Mouse (Mus musculus): ENCODE measurements around the gene Eid2b. TPM values are rescaled to one million over a fixed set of nuclear protein-coding genes. Genes with fewer than 3 reads are reported as not detected.
A peak's percentile ranks its signal among the peaks of the same experiment; 100 is the strongest.

Gene Eid2b
- total RNA-seq, 2 experiments from 2014 or later: 13.9 to 15.5 TPM

DNA sequence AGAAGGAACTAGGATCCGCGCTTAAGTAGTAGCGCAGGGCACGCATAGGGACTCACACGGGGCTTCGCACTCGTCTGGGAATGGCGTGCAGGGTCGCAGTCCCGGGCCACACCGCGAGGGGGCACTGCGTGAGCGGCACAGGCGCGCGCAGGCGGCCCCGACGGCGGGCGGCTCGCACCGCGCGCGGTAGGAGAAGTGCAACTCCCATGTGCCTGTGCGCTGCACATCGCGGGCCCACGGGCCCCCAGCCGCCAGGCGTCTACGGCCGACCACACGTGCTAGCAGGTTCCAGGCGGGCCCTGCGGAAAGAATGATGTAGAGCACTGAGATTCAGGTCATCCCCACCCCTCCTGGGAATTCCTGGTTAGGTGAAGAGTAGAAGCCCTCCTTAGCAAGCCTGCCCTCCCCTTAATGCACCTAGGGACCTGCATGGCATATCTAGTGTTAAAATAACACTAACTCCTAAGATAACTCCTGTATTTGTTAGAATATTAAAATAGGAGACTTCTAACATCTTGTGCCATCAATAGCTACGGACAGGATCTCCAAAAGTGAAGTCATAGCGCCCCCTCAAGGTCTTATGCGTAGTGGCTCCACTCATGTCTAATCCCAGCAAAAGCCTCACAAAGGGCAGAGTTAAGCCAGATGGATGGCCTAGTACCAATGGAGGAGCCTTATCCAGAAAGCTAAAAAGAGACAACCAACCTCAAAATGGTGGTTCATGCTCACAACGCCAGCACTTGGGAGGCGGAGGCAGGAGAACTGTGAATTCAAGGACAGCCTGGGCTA, 21.5 kb downstream of the Eid2b start:
- peak; percentile 24 to 27 for DNase-seq

GRCm38 (mm10) chr7:28301616-28302433, 24.3 kb downstream of the Eid2b start, which contains the start of gene Dll3:
Dll3 (minus strand) TSS chr7:28302238.
- peak; percentile 31 to 64 for DNase-seq

DNA sequence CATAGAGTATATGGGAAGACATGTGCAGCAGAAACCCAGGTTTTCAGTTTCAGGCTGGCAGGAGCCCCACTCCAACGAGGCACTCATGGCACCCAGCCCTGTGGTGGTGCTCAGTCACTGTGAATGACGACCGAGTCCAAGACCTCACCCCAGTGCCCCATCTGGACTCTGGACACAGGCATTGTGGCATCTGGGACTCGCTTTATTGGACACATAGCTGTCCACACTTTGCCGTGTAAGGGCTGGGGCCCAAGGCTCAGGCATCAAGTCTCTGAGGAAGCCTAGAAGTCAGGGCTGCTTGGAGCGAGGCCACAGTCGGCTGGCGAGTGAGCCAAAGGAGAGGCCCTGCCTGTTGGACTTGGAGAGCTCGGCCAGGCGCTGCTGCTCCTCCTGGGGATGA, 28.1 kb downstream of the Eid2b start:
- no peak for DNase-seq

GRCm38 (mm10) chr7:28306216-28306615, 28.7 kb downstream of the Eid2b start:
- DNase-seq: no peak

DNA sequence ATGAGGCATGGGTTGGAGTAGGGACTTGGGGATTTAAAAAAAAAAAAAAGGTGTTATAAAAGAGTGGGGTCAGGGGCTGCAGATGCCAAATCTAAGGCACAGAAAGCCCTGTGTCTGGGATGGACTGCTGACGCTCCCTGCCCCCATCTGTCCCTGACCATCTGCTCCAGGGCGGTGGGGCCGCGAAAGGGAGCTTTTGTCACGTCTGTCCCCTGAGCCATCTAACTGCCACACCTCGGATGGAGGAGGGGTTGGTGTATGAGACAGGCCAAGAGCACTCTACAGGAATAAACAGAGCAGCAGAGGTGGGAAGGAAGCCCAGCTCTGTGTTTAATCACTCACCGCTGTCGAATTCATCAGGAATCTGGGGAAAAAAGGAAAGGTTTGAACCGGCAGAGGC, 32.2 kb downstream of the Eid2b start:
- DNase-seq: no peak

GRCm38 (mm10) chr7:28311151-28311925, 33.8 kb downstream of the Eid2b start:
- DNase-seq: peak in 1 of 2 experiments; percentile 15

- peak; percentile 98 to 99 for DNase-seq
Measured at GRCm38 (mm10) chr7:28311926-28312543, 34.5 kb downstream of the Eid2b start, which contains the start of gene Timm50. Timm50 (minus strand) TSS chr7:28312072.

GRCm38 (mm10) chr7:28318036-28318435, 40.5 kb downstream of the Eid2b start:
- no peak for DNase-seq

- no peak for DNase-seq
Measured at GRCm38 (mm10) chr7:28318714-28319113, 41.2 kb downstream of the Eid2b start.

GRCm38 (mm10) chr7:28321974-28322720, 44.6 kb downstream of the Eid2b start:
- DNase-seq: no peak

GRCm38 (mm10) chr7:28325293-28325692, 47.8 kb downstream of the Eid2b start:
- DNase-seq: no peak

DNA sequence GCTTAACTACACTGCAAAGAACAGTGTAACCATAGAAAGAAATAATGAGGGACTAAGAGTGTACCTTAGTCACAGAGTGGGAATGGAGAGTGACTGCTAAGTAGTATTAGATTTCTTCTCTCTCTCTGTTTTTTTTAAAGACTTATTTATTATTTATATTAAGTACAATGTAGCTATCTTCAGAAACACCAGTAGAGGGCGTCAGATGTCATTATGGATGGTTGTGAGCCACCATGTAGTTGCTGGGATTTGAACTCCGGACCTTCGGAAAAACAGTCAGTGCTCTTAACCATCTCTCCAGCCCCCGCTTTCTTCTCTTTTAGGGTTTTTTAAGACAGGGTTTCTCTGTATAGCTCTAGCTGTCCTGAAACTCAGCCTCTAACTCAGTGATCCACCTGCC, 48.9 kb downstream of the Eid2b start:
- DNase-seq: no peak

GRCm38 (mm10) chr7:28328260-28328659, 50.7 kb downstream of the Eid2b start:
- DNase-seq: no peak

Other genes starting within 250 kb of the Eid2b start
- 10 to 100 TPM; 85.2 to 87.3 TPM for gene Psmc4, start 227.6 kb upstream of the Eid2b start, total RNA-seq (2021)
- gene Fcgbp, start 206.5 kb upstream of the Eid2b start, total RNA-seq (2021): under 1 TPM; 0.22 to 0.64 TPM
- gene 9530053A07Rik, start 148.3 kb upstream of the Eid2b start, total RNA-seq (2021): not detected
- 10 to 100 TPM; 28.9 to 32.8 TPM for gene Fbl, start 108.0 kb upstream of the Eid2b start, total RNA-seq (2021)
- 10 to 100 TPM; 26.0 to 32.6 TPM for gene Dyrk1b, start 98.3 kb upstream of the Eid2b start, total RNA-seq (2021)
- 10 to 100 TPM; 11.5 to 12.4 TPM for gene Eid2, start 9.9 kb upstream of the Eid2b start, total RNA-seq (2021)
- gene Selenov, start 13.4 kb downstream of the Eid2b start, total RNA-seq (2021): not detected
- gene Dll3, start 24.5 kb downstream of the Eid2b start, total RNA-seq (2021): not detected
- 10 to 100 TPM; 66.3 to 66.6 TPM for gene Timm50, start 34.3 kb downstream of the Eid2b start, total RNA-seq (2021)
- gene Supt5, start 61.0 kb downstream of the Eid2b start, total RNA-seq (2021): 10 to 100 TPM; 53.4 to 60.9 TPM
- 100 to 1,000 TPM; 517 to 602 TPM for gene Rps16, start 72.9 kb downstream of the Eid2b start, total RNA-seq (2021)
- gene Plekhg2, start 94.9 kb downstream of the Eid2b start, total RNA-seq (2021): 10 to 100 TPM; 11.3 to 13.4 TPM
- 10 to 100 TPM; 18.4 to 27.3 TPM for gene Zfp36, start 102.5 kb downstream of the Eid2b start, total RNA-seq (2021)
- gene Med29, start 115.0 kb downstream of the Eid2b start, total RNA-seq (2021): 10 to 100 TPM; 21.8 TPM
- gene Paf1, start 115.2 kb downstream of the Eid2b start, total RNA-seq (2021): 10 to 100 TPM; 39.5 to 44.5 TPM
- gene Gmfg, start 159.7 kb downstream of the Eid2b start, total RNA-seq (2021): 1 to 10 TPM; 5.4 to 7.8 TPM
- gene Lrfn1, start 174.2 kb downstream of the Eid2b start, total RNA-seq (2021): under 1 TPM; 0.46 to 0.65 TPM
- not detected for gene Ifnl2, start 232.7 kb downstream of the Eid2b start, total RNA-seq (2021)
- gene Ifnl3, start 245.1 kb downstream of the Eid2b start, total RNA-seq (2021): not detected

All from heart, adult 18-20 months (tissue).